Mouse (Mus musculus) CH12.LX (cell line): Measurements from ENCODE around the gene Gm2a. TPM values are rescaled to one million over a fixed set of nuclear protein-coding genes. Genes with fewer than 3 reads are reported as not detected.

Source experiments
- DNase-seq: peaks from one replicate; pipeline ENCODE4 v3.0.0-alpha.2; 2013; ENCODE audit errors: extremely low read depth
- H3K27ac ChIP-seq: 2 replicates; pipeline ENCODE4 v1.5.1; 2012; ENCODE audit warnings: low read depth, mild to moderate bottlenecking, control low read depth, moderate library complexity; ENCODE audit not compliant: insufficient read depth
- H3K27me3 ChIP-seq: replicated peaks from 2 replicates; pipeline ENCODE3; 2012; ENCODE audit warnings: inconsistent platforms
- H3K36me3 ChIP-seq, 2 experiments: replicated peaks in 1 of 2; 2 replicates each; pipeline versions ENCODE3 to v1.6.1; 2012; ENCODE audit warnings: inconsistent platforms in 1 of 2, low read length in 1 of 2, mild to moderate bottlenecking in 1 of 2, mixed read lengths in 1 of 2, moderate library complexity in 1 of 2; ENCODE audit not compliant: control insufficient read depth in 1 of 2, insufficient read depth in 1 of 2
- H3K4me1 ChIP-seq, 2 experiments: 2 replicates each; pipeline ENCODE4 v1.6.1; 2012; ENCODE audit warnings: inconsistent platforms in 1 of 2, moderate library complexity in 1 of 2; ENCODE audit not compliant: insufficient read depth in 2 of 2, control insufficient read depth in 1 of 2
- H3K4me2 ChIP-seq: 2 replicates; pipeline ENCODE4 v1.6.1; 2012; ENCODE audit warnings: low read depth, mild to moderate bottlenecking, control low read depth; ENCODE audit not compliant: poor library complexity, insufficient read depth, severe bottlenecking
- H3K4me3 ChIP-seq, 3 experiments: fragments of 150-350 bp in 1 of 3; sonication (generic) in 1 of 3; replicated peaks in 1 of 3; 2 replicates each; pipeline versions ENCODE3 to v1.5.1; 2011 to 2012; ENCODE audit warnings: low read depth in 2 of 3, low read length in 2 of 3, mild to moderate bottlenecking in 2 of 3, moderate library complexity in 2 of 3, control low read depth in 1 of 3, improper control_type of control experiment in 1 of 3, inconsistent platforms in 1 of 3, mixed read lengths in 1 of 3; ENCODE audit not compliant: poor library complexity in 1 of 3
- H3K79me2 ChIP-seq: replicated peaks from 2 replicates; pipeline ENCODE4 v1.6.1; 2012; ENCODE audit warnings: mild to moderate bottlenecking, moderate library complexity; ENCODE audit not compliant: control insufficient read depth, poor library complexity, insufficient read depth, severe bottlenecking; ENCODE audit errors: extremely low read depth
- H3K9ac ChIP-seq: 2 replicates; pipeline ENCODE4 v1.6.1; 2012; ENCODE audit warnings: low read depth, mild to moderate bottlenecking, control low read depth, moderate library complexity; ENCODE audit not compliant: insufficient read depth
- H3K9me3 ChIP-seq: replicated peaks from 2 replicates; pipeline ENCODE3; 2012; ENCODE audit warnings: low read length, inconsistent platforms, mixed read lengths
- BHLHE40 ChIP-seq: IDR thresholded peaks from 2 replicates; pipeline ENCODE4 v1.6.1; 2011; ENCODE audit warnings: mild to moderate bottlenecking, low read depth, low read length, improper control_type of control experiment
- CHD2 ChIP-seq: IDR thresholded peaks from 2 replicates; pipeline ENCODE4 v1.6.1; 2011; ENCODE audit warnings: low read length, improper control_type of control experiment
- CTCF ChIP-seq, 2 experiments: IDR thresholded peaks in 1 of 2; conservative IDR thresholded peaks in 1 of 2; 2 replicates each; pipeline ENCODE4 v1.5.1; 2011 to 2012; ENCODE audit warnings: low read depth in 2 of 2, low read length in 2 of 2, improper control_type of control experiment in 1 of 2, inconsistent platforms in 1 of 2, mild to moderate bottlenecking in 1 of 2, moderate library complexity in 1 of 2
- E2F4 ChIP-seq: IDR thresholded peaks from 2 replicates; pipeline ENCODE4 v1.6.1; 2011; ENCODE audit warnings: low read depth, low read length, improper control_type of control experiment; ENCODE audit not compliant: insufficient replicate concordance
- EP300 ChIP-seq: IDR thresholded peaks from 2 replicates; pipeline ENCODE4 v1.6.1; 2011; ENCODE audit warnings: low read length, improper control_type of control experiment
- ETS1 ChIP-seq: conservative IDR thresholded peaks from 2 replicates; pipeline ENCODE4 v1.6.1; 2012; ENCODE audit warnings: low read depth, mild to moderate bottlenecking, inconsistent platforms, low read length, improper control_type of control experiment, moderate library complexity
- GABPA ChIP-seq: IDR thresholded peaks from 2 replicates; pipeline ENCODE4 v1.6.1; 2012; ENCODE audit warnings: low read depth, low read length, improper control_type of control experiment, inconsistent platforms; ENCODE audit not compliant: insufficient replicate concordance
- IRF4 ChIP-seq: IDR thresholded peaks from 2 replicates; pipeline ENCODE4 v1.6.1; 2014; ENCODE audit warnings: low read depth, mild to moderate bottlenecking, inconsistent platforms, low read length, improper control_type of control experiment
- JUN ChIP-seq: IDR thresholded peaks from 2 replicates; pipeline ENCODE4 v1.6.1; 2011; ENCODE audit warnings: low read depth, mild to moderate bottlenecking, low read length, improper control_type of control experiment, moderate library complexity; ENCODE audit not compliant: insufficient read depth
- JUND ChIP-seq: conservative IDR thresholded peaks from 2 replicates; pipeline ENCODE4 v1.6.1; 2011; ENCODE audit warnings: low read depth, low read length, improper control_type of control experiment
- KAT2A ChIP-seq: IDR thresholded peaks from 2 replicates; pipeline ENCODE4 v1.6.1; 2012; ENCODE audit warnings: low read length, improper control_type of control experiment, inconsistent platforms; ENCODE audit not compliant: insufficient replicate concordance
- MAX ChIP-seq: IDR thresholded peaks from 2 replicates; pipeline ENCODE4 v1.6.1; 2011; ENCODE audit warnings: low read length, improper control_type of control experiment
- MAZ ChIP-seq: IDR thresholded peaks from 2 replicates; pipeline ENCODE4 v1.6.1; 2012; ENCODE audit warnings: low read depth, mild to moderate bottlenecking, inconsistent platforms, low read length, improper control_type of control experiment, moderate library complexity
- MEF2A ChIP-seq: IDR thresholded peaks from 2 replicates; pipeline ENCODE4 v1.6.1; 2014; ENCODE audit warnings: low read depth, mild to moderate bottlenecking, inconsistent platforms, low read length, improper control_type of control experiment, borderline replicate concordance
- MXI1 ChIP-seq: IDR thresholded peaks from 2 replicates; pipeline ENCODE4 v1.6.1; 2011; ENCODE audit warnings: mild to moderate bottlenecking, low read depth, low read length, improper control_type of control experiment
- MYC ChIP-seq: IDR thresholded peaks from 2 replicates; pipeline ENCODE4 v1.6.1; 2011; ENCODE audit warnings: low read depth, mild to moderate bottlenecking, improper control_type of control experiment, low read length
- NELFE ChIP-seq: IDR thresholded peaks from 2 replicates; pipeline ENCODE4 v1.6.1; 2011; ENCODE audit warnings: low read depth, low read length, improper control_type of control experiment
- NRF1 ChIP-seq: IDR thresholded peaks from 2 replicates; pipeline ENCODE4 v1.6.1; 2014; ENCODE audit warnings: low read depth, mild to moderate bottlenecking, inconsistent platforms, low read length, improper control_type of control experiment, moderate library complexity
- POLR2A ChIP-seq: IDR thresholded peaks from 2 replicates; pipeline ENCODE4 v1.6.1; 2011; ENCODE audit warnings: low read depth, mild to moderate bottlenecking, improper control_type of control experiment, low read length
- RAD21 ChIP-seq: IDR thresholded peaks from 2 replicates; pipeline ENCODE4 v1.6.1; 2011; ENCODE audit warnings: low read depth, mild to moderate bottlenecking, low read length, improper control_type of control experiment, moderate library complexity
- RCOR1 ChIP-seq: conservative IDR thresholded peaks from 2 replicates; pipeline ENCODE4 v1.6.1; 2012; ENCODE audit warnings: low read depth, mild to moderate bottlenecking, inconsistent platforms, low read length, improper control_type of control experiment
- SIN3A ChIP-seq: IDR thresholded peaks from 2 replicates; pipeline ENCODE4 v1.6.1; 2012; ENCODE audit warnings: low read length, improper control_type of control experiment, inconsistent platforms
- SMC3 ChIP-seq: IDR thresholded peaks from 2 replicates; pipeline ENCODE4 v1.6.1; 2011; ENCODE audit warnings: low read depth, low read length, improper control_type of control experiment
- USF1 ChIP-seq: IDR thresholded peaks from 2 replicates; pipeline ENCODE4 v1.6.1; 2014; ENCODE audit warnings: low read depth, mild to moderate bottlenecking, inconsistent platforms, low read length, improper control_type of control experiment
- USF2 ChIP-seq: conservative IDR thresholded peaks from 2 replicates; pipeline ENCODE4 v1.6.1; 2011; ENCODE audit warnings: low read depth, low read length, improper control_type of control experiment
- ZC3H11A ChIP-seq: IDR thresholded peaks from 2 replicates; pipeline ENCODE4 v1.6.1; 2012; ENCODE audit warnings: low read depth, mild to moderate bottlenecking, inconsistent platforms, low read length, improper control_type of control experiment
- ZKSCAN1 ChIP-seq: IDR thresholded peaks from 2 replicates; pipeline ENCODE4 v1.6.1; 2012; ENCODE audit warnings: low read depth, inconsistent platforms, low read length, improper control_type of control experiment, borderline replicate concordance
- dilution Hi-C: fragments of 300-500 bp; cut with MboI; formaldehyde crosslinking; loops from 2 replicates; pipeline ENCODE4 v1.14.3; 2020; ENCODE audit warnings: low sequenced_read_pairs; ENCODE audit not compliant: extremely low pct_unique_long_range_greater_than_20kb, extremely low pct_ligation_motif_present
- in situ Hi-C: fragments of 300-500 bp; cut with MboI; formaldehyde crosslinking; loops from 3 replicates; pipeline ENCODE4 v1.14.3; 2019; ENCODE audit warnings: low sequenced_read_pairs, low pct_ligation_motif_present, low pct_unique_long_range_greater_than_20kb, mixed read lengths
- polyA plus RNA-seq: library from polyadenylated mRNA; unstranded; fragments of >175 nt; gene quantifications from 2 replicates; pipeline ENCODE4 v1.2.1, GENCODE M21; 2012; ENCODE audit warnings: low read depth; ENCODE audit not compliant: insufficient read length
- total RNA-seq, 2 experiments: library from RNA; depleted of rRNA; stranded (reverse); fragments of 300-350 nt in 1 of 2; fragments of >200 nt in 1 of 2; gene quantifications; 2 replicates each; pipeline ENCODE4 v1.2.3; 2012 to 2014

The Gm2a gene
- total and polyA plus RNA-seq, 3 experiments: 10.0 to 26.5 (median 25.6) TPM

DNA sequence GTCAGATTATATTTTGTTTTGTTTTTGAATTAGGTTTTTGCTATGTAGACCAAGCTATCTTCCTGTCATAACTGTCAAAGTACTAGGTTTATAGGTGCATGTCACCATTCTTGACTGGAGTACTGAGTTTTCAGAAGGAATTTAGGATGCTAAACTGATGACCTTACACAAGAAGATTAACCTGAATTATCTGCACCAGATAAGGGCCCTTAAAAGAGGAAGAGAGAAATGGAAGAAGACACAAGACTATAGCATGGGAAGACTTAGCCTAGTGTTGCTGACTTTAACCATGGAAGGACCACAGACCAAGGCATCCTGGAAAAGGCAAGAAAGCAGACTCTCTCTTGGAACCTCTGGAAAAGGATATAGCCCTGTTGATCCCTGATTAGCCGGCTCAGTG is 35.3 kb downstream of the Gm2a start:
- Histone ChIP-seq H3K79me2 (no peaks in the 10 kb centered on the region), H3K4me1 (peaks cover 29 to 75% of the 10 kb centered on the region in 2 experiments), H3K36me3 (no peaks in the 10 kb centered on the region), H3K4me3 (no peak overlapping the region), H3K9ac (no peak overlapping the region), H3K27ac (no peak overlapping the region), H3K9me3 (no peaks in the 10 kb centered on the region), H3K27me3 (no peaks in the 10 kb centered on the region), H3K4me2 (no peak overlapping the region)
- in situ Hi-C loops (no loop called here), dilution Hi-C loops (no loop called here)
- TF ChIP-seq SIN3A: no peak
- TF ChIP-seq EP300: peak; percentile 31; the same call in 1 of the 2 replicates
- no peak for TF ChIP-seq KAT2A
- no peak for TF ChIP-seq ETS1
- TF ChIP-seq MXI1: no peak
- TF ChIP-seq NELFE: no peak
- 0 out of 2 replicates have a peak, but pooled peaks have one; percentile 19 for TF ChIP-seq IRF4
- TF ChIP-seq CTCF (conservative IDR thresholded peaks at IDR 0.05 in 1 of 2, IDR thresholded peaks at IDR 0.05 in 1 of 2; ENCODE audit: low read depth in 2 of 2, low read length in 2 of 2): no peak
- no peak for TF ChIP-seq SMC3
- no peak for DNase-seq

DNA sequence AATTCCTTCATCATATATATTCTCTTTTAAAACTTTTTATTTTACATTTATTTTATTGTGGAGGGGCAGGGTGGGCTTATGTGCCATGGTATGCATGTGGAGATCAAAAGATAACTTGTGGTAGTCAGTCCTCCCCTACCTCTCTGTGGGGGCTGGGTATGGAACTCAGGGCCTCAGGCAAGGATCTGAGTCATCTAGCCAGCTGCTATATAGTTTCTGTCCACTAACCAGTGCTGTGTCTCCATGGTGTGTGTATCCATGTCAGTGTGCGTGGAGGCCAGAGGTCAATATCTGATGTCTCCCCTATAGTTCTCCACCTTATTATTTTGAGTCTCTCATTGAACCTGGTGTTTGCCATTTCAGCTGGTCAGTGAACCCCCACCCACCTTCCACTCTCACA is 36.5 kb downstream of the Gm2a start:
- H3K4me1 ChIP-seq: peaks cover 25 to 74% of the 10 kb centered on the region in 2 experiments
- dilution Hi-C loops: no loop called here

More for the DNA sequence above, 36.5 kb downstream of the Gm2a start:
- no peaks in the 10 kb centered on the region for H3K9me3 ChIP-seq
- no peak overlapping the region for H3K4me2 ChIP-seq
- no peaks in the 10 kb centered on the region for H3K27me3 ChIP-seq
- TF ChIP-seq POLR2A (no peak), E2F4 (no peak), BHLHE40 (no peak), ZKSCAN1 (no peak), RCOR1 (no peak), USF1 (no peak), NELFE (no peak), RAD21 (peak; percentile 87), CHD2 (peak; percentile 69), ETS1 (no peak), IRF4 (peak; percentile 49; the same call in 1 of the 2 replicates), MAX (no peak), SMC3 (peak; percentile 77), USF2 (no peak), MYC (no peak), JUN (no peak), MXI1 (no peak), NRF1 (no peak), MEF2A (no peak), CTCF (conservative IDR thresholded peaks at IDR 0.05 in 1 of 2, IDR thresholded peaks at IDR 0.05 in 1 of 2; ENCODE audit: low read depth in 2 of 2, low read length in 2 of 2) (peak; percentile 12 to 77; a peak in 2 of 4 replicates), GABPA (no peak), MAZ (no peak), ZC3H11A (no peak), EP300 (no peak), JUND (no peak)
- no peaks in the 10 kb centered on the region for H3K79me2 ChIP-seq
- DNase-seq: peak; percentile 52
- H3K27ac ChIP-seq: no peak overlapping the region
- no peak overlapping the region for H3K4me3 ChIP-seq
- no peaks in the 10 kb centered on the region for H3K36me3 ChIP-seq
- H3K9ac ChIP-seq: no peak overlapping the region
- in situ Hi-C loops: no loop called here
